ENCODE assay signal across 29 mouse cellular contexts in the genomic region with DNA sequence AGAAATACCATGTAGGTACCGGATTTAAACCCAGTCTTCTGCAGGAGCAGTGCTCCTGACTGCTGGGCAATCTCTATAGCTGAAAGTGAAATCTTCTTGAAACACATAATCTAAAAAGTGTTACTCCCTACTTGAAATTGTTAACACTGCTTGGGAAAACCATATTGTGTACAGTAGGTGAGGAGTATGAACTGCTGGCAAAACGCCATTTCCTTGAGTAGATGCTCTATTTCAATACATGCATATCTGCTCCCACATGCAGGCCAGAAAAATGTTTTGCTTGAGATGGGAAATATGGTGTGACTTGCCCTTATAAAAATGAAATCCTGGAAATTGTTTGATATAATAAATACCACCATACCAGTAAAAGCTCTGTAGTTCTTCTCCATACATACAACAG.
DNase-seq lines count a peak whose midpoint lies in the region; ATAC-seq and TF ChIP-seq lines count a peak whose summit lies in the region.
"Had no signal": no experiment of that assay in that cellular context is flagged by ENCODE, and none has a peak within 500 bp of the region (broad histone marks: within the 10 kb centered on the region; RNA-seq: fewer than 3 reads in every experiment).

No protein-coding gene starts in this region.

- no peak for TF ChIP-seq POLR2A in embryonic fibroblast, embryonic 13.5 days (IDR thresholded peaks at IDR 0.05; ENCODE audit: low read depth, low read length)

- WGBS in forebrain, embryonic 15.5 days: 84% methylated on average over 2 of the region's 2 CpGs
- 91% methylated on average over 2 of the region's 2 CpGs for WGBS in forebrain, embryonic 13.5 days

- no peaks in the 10 kb centered on the region for H3K9me3 ChIP-seq in forebrain, embryonic 15.5 days
- H3K9me3 ChIP-seq in forebrain, embryonic 13.5 days (replicated peaks): no peaks in the 10 kb centered on the region
- H3K9me3 ChIP-seq: embryonic facial prominence, embryonic 10.5 days; embryonic facial prominence, embryonic 15.5 days; hindbrain, embryonic 10.5 days; hindbrain, embryonic 15.5 days; megakaryocyte, embryonic 14.5 days; midbrain, embryonic 12.5 days had no signal

- H3K4me1 ChIP-seq in forebrain, embryonic 15.5 days: no peaks in the 10 kb centered on the region
- no peaks in the 10 kb centered on the region for H3K4me1 ChIP-seq in forebrain, embryonic 13.5 days
- no peaks in the 10 kb centered on the region for H3K4me1 ChIP-seq in embryonic fibroblast, embryonic 13.5 days (ENCODE audit: control insufficient read depth, insufficient read depth, low read length)
- H3K4me1 ChIP-seq: embryonic facial prominence, embryonic 10.5 days; embryonic facial prominence, embryonic 15.5 days; heart, embryonic 13.5 days; hindbrain, embryonic 10.5 days; hindbrain, embryonic 15.5 days; limb, embryonic 13.5 days; megakaryocyte, embryonic 14.5 days; midbrain, embryonic 12.5 days had no signal

- H3K36me3 ChIP-seq in forebrain, embryonic 15.5 days: no peaks in the 10 kb centered on the region
- no peaks in the 10 kb centered on the region for H3K36me3 ChIP-seq in forebrain, embryonic 13.5 days (ENCODE audit: poor library complexity, severe bottlenecking)
- H3K36me3 ChIP-seq: embryonic facial prominence, embryonic 10.5 days; embryonic facial prominence, embryonic 15.5 days; heart, embryonic 13.5 days; hindbrain, embryonic 10.5 days; hindbrain, embryonic 15.5 days; limb, embryonic 13.5 days; midbrain, embryonic 12.5 days had no signal

- peak; percentile 5 to 13 for DNase-seq in left cerebral cortex, postnatal 14 days (ENCODE audit: low spot score in 2 of 2)
- DNase-seq in left cerebral cortex, adult 2 months (ENCODE audit: extremely low spot score in 1 of 2, low spot score in 2 of 2): no peak
- peak; percentile 7 for DNase-seq in right cerebral cortex, adult 18-20 months
- DNase-seq in right cerebral cortex, postnatal 25 days: no peak
- no peak for DNase-seq in kidney, postnatal 4 days
- DNase-seq: adrenal gland, postnatal 14 days; cerebellum, adult 2 months; gastrocnemius, postnatal 10 days; heart, postnatal 10 days; kidney, adult 11 months; kidney, postnatal 14 days; lung, postnatal 4 days; spleen, adult 18-20 months; thymus, adult 18-20 months; thymus, postnatal 25 days had no signal

- H3K27me3 ChIP-seq in forebrain, embryonic 15.5 days: no peaks in the 10 kb centered on the region
- no peaks in the 10 kb centered on the region for H3K27me3 ChIP-seq in forebrain, embryonic 13.5 days
- H3K27me3 ChIP-seq: embryonic facial prominence, embryonic 15.5 days; heart, embryonic 13.5 days; hindbrain, embryonic 15.5 days; limb, embryonic 13.5 days; megakaryocyte, embryonic 14.5 days; midbrain, embryonic 12.5 days had no signal

- ATAC-seq in forebrain, embryonic 15.5 days (replicated peaks): 0 out of 2 replicates have a peak, but pooled peaks have one; percentile 46
- no peak for ATAC-seq in forebrain, embryonic 13.5 days
- ATAC-seq: inflammation-experienced regulatory T-cells, adult 6 months had no signal

- no peak for TF ChIP-seq CTCF in left cerebral cortex, adult 2 months (IDR thresholded peaks at IDR 0.05)
- no peak for TF ChIP-seq CTCF in embryonic fibroblast, embryonic 13.5 days (IDR thresholded peaks at IDR 0.05; ENCODE audit: borderline replicate concordance, insufficient read depth, low read length)

- intact Hi-C loops in left cerebral cortex, postnatal 14 days (cut with DNase I): no loop called here
- intact Hi-C loops in left cerebral cortex, adult 2 months (cut with DNase I): no loop called here

- no peak overlapping the region for H3K27ac ChIP-seq in forebrain, embryonic 15.5 days (replicated peaks)
- H3K27ac ChIP-seq in forebrain, embryonic 13.5 days: no peak overlapping the region
- H3K27ac ChIP-seq in left cerebral cortex, adult 2 months: no peak overlapping the region
- H3K27ac ChIP-seq in embryonic fibroblast, embryonic 13.5 days (ENCODE audit: insufficient read depth, low read length): peak overlapping the region; percentile 47; the same call in 1 of the 2 replicates
- H3K27ac ChIP-seq: embryonic facial prominence, embryonic 10.5 days; embryonic facial prominence, embryonic 15.5 days; heart, embryonic 13.5 days; hindbrain, embryonic 10.5 days; hindbrain, embryonic 15.5 days; layer of hippocampus, adult 2 months; limb, embryonic 13.5 days; midbrain, embryonic 12.5 days had no signal

- H3K9ac ChIP-seq in forebrain, embryonic 15.5 days (replicated peaks): no peak overlapping the region
- H3K9ac ChIP-seq in forebrain, embryonic 13.5 days: no peak overlapping the region
- H3K9ac ChIP-seq: embryonic facial prominence, embryonic 15.5 days; heart, embryonic 13.5 days; hindbrain, embryonic 15.5 days; limb, embryonic 13.5 days; midbrain, embryonic 12.5 days had no signal

- no peak overlapping the region for H3K4me3 ChIP-seq in forebrain, embryonic 15.5 days
- no peak overlapping the region for H3K4me3 ChIP-seq in forebrain, embryonic 13.5 days
- H3K4me3 ChIP-seq in left cerebral cortex, adult 2 months: no peak overlapping the region
- H3K4me3 ChIP-seq in embryonic fibroblast, embryonic 13.5 days (ENCODE audit: insufficient read depth, low read length): no peak overlapping the region
- H3K4me3 ChIP-seq: embryonic facial prominence, embryonic 10.5 days; embryonic facial prominence, embryonic 15.5 days; heart, embryonic 13.5 days; hindbrain, embryonic 10.5 days; hindbrain, embryonic 15.5 days; layer of hippocampus, adult 2 months; limb, embryonic 13.5 days; megakaryocyte, embryonic 14.5 days; midbrain, embryonic 12.5 days had no signal

- no peak overlapping the region for H3K4me2 ChIP-seq in forebrain, embryonic 15.5 days (replicated peaks)
- no peak overlapping the region for H3K4me2 ChIP-seq in forebrain, embryonic 13.5 days
- H3K4me2 ChIP-seq: embryonic facial prominence, embryonic 15.5 days; heart, embryonic 13.5 days; hindbrain, embryonic 15.5 days; limb, embryonic 13.5 days; liver, embryonic 11.5 days; midbrain, embryonic 12.5 days had no signal

Comparison
In these comparisons a context has a peak if more than half of its experiments do, and no peak if none do; other contexts are left out.
1. DNase-seq: peak in left cerebral cortex, postnatal 14 days (2 of 2) and right cerebral cortex, adult 18-20 months (single experiment); none in left cerebral cortex, adult 2 months (0 of 2), right cerebral cortex, postnatal 25 days (single experiment) and kidney, postnatal 4 days (0 of 2).